Mouse (Mus musculus) megakaryocyte-erythroid progenitor cell, adult 5-6 weeks (primary cell): ENCODE results near the gene Snrpa1. TPM values are rescaled to one million over a fixed set of nuclear protein-coding genes. Genes with fewer than 3 reads are reported as not detected.
"Not testable (repeated sequence)": the region's sequence is repeated elsewhere in the genome, so short reads cannot be mapped to it uniquely, and the experiment has no call there.

Source experiments
- ATAC-seq: replicated peaks from 2 replicates; pipeline ENCODE4 v1.8.0; 2016; ENCODE audit warnings: mild to moderate bottlenecking, inconsistent platforms; ENCODE audit not compliant: severe bottlenecking, poor library complexity, low FRiP score, low TSS enrichment
- total RNA-seq, 2 experiments: library from RNA; stranded (forward) in 1 of 2; stranded (reverse) in 1 of 2; fragments of 200-1000, 215-1000 nt in 1 of 2; fragments of >200 nt in 1 of 2; fragmentation: Nextera tagmentation in 1 of 2; gene quantifications; 2 replicates each; pipeline ENCODE4 v1.2.3; 2014 to 2017

Snrpa1 gene
- 141 and 167 TPM in 2 replicates for total RNA-seq (2014; fragmentation: Nextera tagmentation)
- total RNA-seq (2017) = 151 and 194 TPM in 2 replicates

- no peak for ATAC-seq
These were observed at the start of gene Snrpa1 for GRCm38 (mm10) chr7:66058703-66059102. TSS of gene Snrpa1 (plus strand) at chr7:66059003.

GRCm38 (mm10) chr7:66010518-66010917, 48.3 kb upstream of the Snrpa1 start:
- ATAC-seq = no peak

- no peak for ATAC-seq
These were observed 31.1 kb upstream of the Snrpa1 start for GRCm38 (mm10) chr7:66027747-66028146.

- ATAC-seq = no peak
These were observed 29.9 kb upstream of the Snrpa1 start for GRCm38 (mm10) chr7:66028766-66029512.

GRCm38 (mm10) chr7:66036809-66037208, 22.0 kb upstream of the Snrpa1 start:
- no peak for ATAC-seq

GRCm38 (mm10) chr7:66038261-66038660, 20.5 kb upstream of the Snrpa1 start:
- no peak for ATAC-seq

GRCm38 (mm10) chr7:66038730-66039129, 20.1 kb upstream of the Snrpa1 start:
- no peak for ATAC-seq

GRCm38 (mm10) chr7:66040026-66040814, 18.6 kb upstream of the Snrpa1 start:
- ATAC-seq = peak; percentile 57

- ATAC-seq = no peak
These were observed 15.0 kb upstream of the Snrpa1 start, which contains the start of gene Gm45213 for GRCm38 (mm10) chr7:66043552-66044459. TSS of gene Gm45213 (plus strand) at chr7:66043602.

- no peak for ATAC-seq
These were observed 14.2 kb upstream of the Snrpa1 start for GRCm38 (mm10) chr7:66044617-66045016.

- ATAC-seq = no peak
These were observed 11.6 kb upstream of the Snrpa1 start for GRCm38 (mm10) chr7:66046921-66047918.

GRCm38 (mm10) chr7:66047975-66048374, 10.8 kb upstream of the Snrpa1 start:
- no peak for ATAC-seq

GRCm38 (mm10) chr7:66048446-66049230, 10.2 kb upstream of the Snrpa1 start:
- ATAC-seq = no peak

GRCm38 (mm10) chr7:66053946-66054483, 4.8 kb upstream of the Snrpa1 start:
- ATAC-seq = no peak

- not testable (repeated sequence) for ATAC-seq
These were observed 3.4 kb upstream of the Snrpa1 start for GRCm38 (mm10) chr7:66055356-66055755.

GRCm38 (mm10) chr7:66060066-66060956, 1.5 kb downstream of the Snrpa1 start:
- ATAC-seq = peak; percentile 89
